Mouse (Mus musculus): ENCODE results near the gene Selenos.

GRCm38 (mm10) chr7:66104531-66104930 lies 25.1 kb downstream of the Selenos start:
- no peak for TF ChIP-seq CTCF (IDR thresholded peaks at IDR 0.05 in 2 of 3, conservative IDR thresholded peaks at IDR 0.05 in 1 of 3; ENCODE audit: control insufficient read depth in 1 of 3, insufficient read depth in 1 of 3, low read depth in 2 of 3, low read length in 3 of 3, poor library complexity in 1 of 3, severe bottlenecking in 1 of 3)
- TF ChIP-seq POLR2AphosphoS5 (IDR thresholded peaks at IDR 0.05; ENCODE audit: borderline replicate concordance, low read depth, low read length): no peak
- TF ChIP-seq MYC (IDR thresholded peaks at IDR 0.05; ENCODE audit: low read depth, low read length): no peak
- no peak for TF ChIP-seq MAX (IDR thresholded peaks at IDR 0.05; ENCODE audit: low read length)
- no peak for TF ChIP-seq USF1 (IDR thresholded peaks at IDR 0.05; ENCODE audit: low read depth, low read length)
- TF ChIP-seq MAZ (IDR thresholded peaks at IDR 0.05; ENCODE audit: low read depth, low read length): no peak
- no peak for TF ChIP-seq ZKSCAN1 (IDR thresholded peaks at IDR 0.05; ENCODE audit: low read depth, low read length)
- no peak for TF ChIP-seq POLR2A (IDR thresholded peaks at IDR 0.05; ENCODE audit: control insufficient read depth in 1 of 2, insufficient read depth in 1 of 2, low read depth in 1 of 2, low read length in 2 of 2, poor library complexity in 1 of 2)
- TF ChIP-seq RCOR1 (IDR thresholded peaks at IDR 0.05; ENCODE audit: low read depth, low read length): no peak
- TF ChIP-seq ETS1 (IDR thresholded peaks at IDR 0.05; ENCODE audit: low read depth, low read length): no peak
- TF ChIP-seq ZNF384 (IDR thresholded peaks at IDR 0.05; ENCODE audit: low read depth, low read length): no peak
- TF ChIP-seq ELF1 (IDR thresholded peaks at IDR 0.05; ENCODE audit: low read depth, low read length): no peak
- no peak for TF ChIP-seq CHD1 (IDR thresholded peaks at IDR 0.05; ENCODE audit: low read depth, low read length)
- no peak for TF ChIP-seq GABPA (IDR thresholded peaks at IDR 0.05; ENCODE audit: low read depth, low read length)
